Mouse (Mus musculus) heart, adult 2 months (tissue): ENCODE data around the gene Tanc2. TPM values are rescaled to one million over a fixed set of nuclear protein-coding genes. Genes with fewer than 3 reads are reported as not detected.
A peak's percentile ranks its signal among the peaks of the same experiment; 100 is the strongest.

Experiments
- DNase-seq, 2 experiments: peaks; one replicate each; pipeline ENCODE4 v3.0.0; 2021
- H3K27ac ChIP-seq: fragments of 200-600 bp; 2 replicates; pipeline ENCODE4 v1.8.1; 2022
- H3K27me3 ChIP-seq: fragments of 200-500 bp; 2 replicates; pipeline ENCODE4 v1.6.1; 2012; ENCODE audit warnings: mild to moderate bottlenecking, low read length, inconsistent platforms, mixed read lengths; ENCODE audit not compliant: control insufficient read depth, insufficient read depth
- H3K36me3 ChIP-seq: fragments of 200-500 bp; 2 replicates; pipeline ENCODE4 v1.6.1; 2012; ENCODE audit warnings: low read length, inconsistent platforms; ENCODE audit not compliant: control insufficient read depth, insufficient read depth
- H3K4me1 ChIP-seq: fragments of 200-500 bp; 2 replicates; pipeline ENCODE4 v1.6.1; 2011; ENCODE audit warnings: low read length; ENCODE audit not compliant: control insufficient read depth, insufficient read depth
- H3K4me3 ChIP-seq: fragments of 200-600 bp; 2 replicates; pipeline ENCODE4 v1.8.1; 2022
- H3K79me2 ChIP-seq: fragments of 200-500 bp; replicated peaks from 2 replicates; pipeline ENCODE4 v1.6.1; 2012; ENCODE audit warnings: mild to moderate bottlenecking, inconsistent platforms, low read length, moderate library complexity, mixed read lengths; ENCODE audit not compliant: control insufficient read depth, insufficient read depth
- H3K9ac ChIP-seq: fragments of 200-500 bp; 2 replicates; pipeline ENCODE4 v1.6.1; 2012; ENCODE audit warnings: low read depth, mild to moderate bottlenecking, control low read depth, inconsistent platforms, low read length, mixed read lengths
- CTCF ChIP-seq: fragments of 200-600 bp; IDR thresholded peaks from 2 replicates; pipeline ENCODE4 v1.8.1; 2022; ENCODE audit warnings: antibody characterized with exemption, mild to moderate bottlenecking, moderate library complexity
- EP300 ChIP-seq: fragments of 200-500 bp; IDR thresholded peaks from 2 replicates; pipeline ENCODE4 v1.6.1; 2011; ENCODE audit warnings: low read depth, low read length, control low read depth; ENCODE audit not compliant: insufficient read depth
- POLR2A ChIP-seq: fragments of 200-500 bp; IDR thresholded peaks from 2 replicates; pipeline ENCODE4 v1.6.1; 2011; ENCODE audit warnings: mild to moderate bottlenecking, low read depth, low read length, control low read depth; ENCODE audit not compliant: insufficient read depth
- WGBS: fragments of 180-500 bp; shearing (Covaris S2); methylation state at CpG from one replicate; pipeline ENCODE4 v1.1.7; 2018; 5-methylcytosine and 5-hydroxymethylcytosine counted together
- intact Hi-C: fragments of 180-260 bp; cut with DNase I; formaldehyde crosslinking; loops from one replicate; pipeline ENCODE4 v1.15.1; 2025
- polyA plus RNA-seq: library from polyadenylated mRNA; depleted of rRNA; stranded (reverse); fragments of >200 nt; gene quantifications from 2 replicates; pipeline ENCODE4 v1.2.3, GENCODE M21; 2012
- total RNA-seq, 2 experiments: library from RNA; stranded (reverse); gene quantifications; 2 replicates each; pipeline ENCODE4 v1.2.3; 2021

The Tanc2 gene
- total and polyA plus RNA-seq, 3 experiments: 3.5 to 15.2 (median 11.9) TPM

- 54% methylated on average over 1 of the region's 1 CpGs for WGBS
- no peaks in the 10 kb centered on the region for H3K4me1 ChIP-seq
- no peak overlapping the region for H3K9ac ChIP-seq
- H3K27ac ChIP-seq: peak overlapping the region; percentile 8
- no peaks in the 10 kb centered on the region for H3K27me3 ChIP-seq
- H3K79me2 ChIP-seq: no peaks in the 10 kb centered on the region
- H3K36me3 ChIP-seq: no peaks in the 10 kb centered on the region
- no peak overlapping the region for H3K4me3 ChIP-seq
- intact Hi-C loops: no loop called here
- DNase-seq: no peak
- TF ChIP-seq EP300 (no peak), CTCF (no peak), POLR2A (no peak)
Observed at GRCm38 (mm10) chr11:105845901-105846300, 256.1 kb downstream of the Tanc2 start.

- Histone ChIP-seq H3K79me2 (no peaks in the 10 kb centered on the region), H3K27me3 (no peaks in the 10 kb centered on the region), H3K27ac (no peak overlapping the region), H3K36me3 (no peaks in the 10 kb centered on the region), H3K4me1 (no peaks in the 10 kb centered on the region), H3K9ac (no peak overlapping the region), H3K4me3 (no peak overlapping the region)
- TF ChIP-seq CTCF (no peak), POLR2A (no peak), EP300 (no peak)
- DNase-seq: no peak
- 51% methylated on average over 3 of the region's 3 CpGs for WGBS
- intact Hi-C loops: loop anchor here (5.0 to 10.0 kb wide), 3 partner anchors 173 to 508 kb away; no protein-coding TSS in a partner anchor
Observed at GRCm38 (mm10) chr11:105855504-105855903, 265.7 kb downstream of the Tanc2 start.

GRCm38 (mm10) chr11:105858063-105858462 is 268.3 kb downstream of the Tanc2 start:
- Histone ChIP-seq H3K4me1 (no peaks in the 10 kb centered on the region), H3K27ac (no peak overlapping the region), H3K27me3 (no peaks in the 10 kb centered on the region), H3K36me3 (no peaks in the 10 kb centered on the region), H3K4me3 (no peak overlapping the region), H3K79me2 (no peaks in the 10 kb centered on the region), H3K9ac (no peak overlapping the region)
- DNase-seq: no peak
- intact Hi-C loops: loop anchor here (1.0 to 10.0 kb wide), 4 partner anchors 176 to 511 kb away; no protein-coding TSS in a partner anchor
- TF ChIP-seq CTCF (peak; percentile 73), POLR2A (no peak)

GRCm38 (mm10) chr11:105885558-105885957 is 295.8 kb downstream of the Tanc2 start:
- Histone ChIP-seq H3K4me3 (no peak overlapping the region), H3K9ac (no peak overlapping the region), H3K36me3 (no peaks in the 10 kb centered on the region), H3K4me1 (no peaks in the 10 kb centered on the region), H3K27ac (no peak overlapping the region), H3K79me2 (no peaks in the 10 kb centered on the region), H3K27me3 (no peaks in the 10 kb centered on the region)
- no peak for DNase-seq
- intact Hi-C loops: no loop called here
- 50% methylated on average over 1 of the region's 1 CpGs for WGBS
- TF ChIP-seq CTCF (no peak), POLR2A (no peak), EP300 (no peak)

- no peak overlapping the region for H3K27ac ChIP-seq
Observed at GRCm38 (mm10) chr11:105887281-105887680, 297.5 kb downstream of the Tanc2 start.

GRCm38 (mm10) chr11:105899151-105899550 is 309.4 kb downstream of the Tanc2 start:
- no peak overlapping the region for H3K27ac ChIP-seq
- no peak for DNase-seq
- no peaks in the 10 kb centered on the region for H3K79me2 ChIP-seq
- H3K4me1 ChIP-seq: no peaks in the 10 kb centered on the region; the same call in 1 of the 2 replicates
- intact Hi-C loops: no loop called here
- H3K36me3 ChIP-seq: peaks cover 1% of the 10 kb centered on the region
- TF ChIP-seq CTCF: no peak
- TF ChIP-seq EP300: no peak
- TF ChIP-seq POLR2A: no peak
- H3K9ac ChIP-seq: no peak overlapping the region
- H3K4me3 ChIP-seq: no peak overlapping the region
- no peaks in the 10 kb centered on the region for H3K27me3 ChIP-seq
- 29% methylated on average over 1 of the region's 1 CpGs for WGBS

More at GRCm38 (mm10) chr11:105887281-105887680, 297.5 kb downstream of the Tanc2 start:
- H3K4me3 ChIP-seq: no peak overlapping the region
- H3K36me3 ChIP-seq: no peaks in the 10 kb centered on the region
- TF ChIP-seq EP300 (no peak), CTCF (no peak), POLR2A (no peak)
- H3K27me3 ChIP-seq: no peaks in the 10 kb centered on the region
- DNase-seq: no peak
- no peaks in the 10 kb centered on the region for H3K4me1 ChIP-seq
- 46% methylated on average over 1 of the region's 1 CpGs for WGBS
- no peaks in the 10 kb centered on the region for H3K79me2 ChIP-seq
- intact Hi-C loops: no loop called here
- H3K9ac ChIP-seq: no peak overlapping the region
